Mouse (Mus musculus): ENCODE results near the gene Pde2a.

Pde2a gene

DNA sequence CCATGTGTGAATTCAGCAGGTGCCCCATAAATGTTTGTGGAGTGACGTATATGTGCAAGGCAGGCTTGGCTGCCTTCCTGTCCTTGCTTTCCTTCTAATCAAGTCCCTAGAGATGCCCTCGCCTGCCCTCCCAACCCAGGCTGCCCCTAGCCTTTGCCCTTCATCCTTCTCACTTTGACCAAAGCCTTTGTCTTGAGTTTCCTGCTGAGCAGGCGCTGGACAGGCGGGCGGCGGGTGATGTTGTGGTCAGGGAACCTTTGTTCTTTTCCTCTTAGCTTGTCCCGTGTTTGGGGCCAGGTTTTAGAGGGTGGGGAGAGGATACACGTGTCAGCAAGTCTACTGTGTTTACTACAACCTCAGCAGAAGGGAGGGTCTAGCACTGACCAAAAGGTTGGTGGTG, 32.2 kb downstream of the Pde2a start:
- no peak for DNase-seq (ENCODE audit: low spot score)

DNA sequence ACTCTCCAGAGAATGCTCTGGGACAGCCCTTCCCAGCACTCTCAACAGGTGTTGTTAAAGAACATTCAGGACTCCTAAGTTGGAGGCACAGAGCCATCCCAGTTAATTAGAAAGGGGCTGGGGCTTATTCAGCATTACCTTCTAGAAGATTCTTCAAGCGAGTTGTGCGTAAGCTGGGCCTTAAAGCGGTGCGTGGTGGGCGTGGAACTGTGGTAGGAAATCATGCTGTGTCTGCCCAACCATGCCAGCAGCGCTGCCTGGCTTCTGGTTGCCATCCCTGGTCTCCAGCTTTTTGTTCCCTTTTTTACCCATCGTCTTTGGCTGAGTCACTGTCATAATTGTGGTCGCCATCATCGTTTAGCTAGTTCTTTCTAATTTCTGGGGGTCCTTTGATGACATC, 33.0 kb downstream of the Pde2a start:
- DNase-seq (ENCODE audit: low spot score), result no peak

DNA sequence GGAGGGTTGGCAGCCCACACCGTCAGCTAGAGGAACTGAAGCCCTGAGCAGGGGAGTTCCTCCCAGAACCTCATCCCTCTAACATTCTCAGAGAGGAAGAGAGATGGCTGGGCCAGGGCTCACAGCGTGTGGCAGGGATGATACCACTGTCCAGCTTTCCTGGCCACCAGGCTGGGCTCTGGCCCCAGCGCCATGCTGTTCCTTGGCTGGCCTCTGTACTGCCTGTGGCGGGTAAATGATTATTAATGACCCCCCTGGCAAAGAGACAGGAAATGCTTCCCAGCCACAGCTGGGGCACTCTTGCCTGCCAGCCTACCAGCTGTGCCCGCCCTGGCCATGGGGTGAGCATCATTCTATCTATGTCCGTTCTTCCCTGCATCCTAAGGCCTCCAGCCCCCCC, 33.6 kb downstream of the Pde2a start:
- DNase-seq (ENCODE audit: low spot score), result no peak

DNA sequence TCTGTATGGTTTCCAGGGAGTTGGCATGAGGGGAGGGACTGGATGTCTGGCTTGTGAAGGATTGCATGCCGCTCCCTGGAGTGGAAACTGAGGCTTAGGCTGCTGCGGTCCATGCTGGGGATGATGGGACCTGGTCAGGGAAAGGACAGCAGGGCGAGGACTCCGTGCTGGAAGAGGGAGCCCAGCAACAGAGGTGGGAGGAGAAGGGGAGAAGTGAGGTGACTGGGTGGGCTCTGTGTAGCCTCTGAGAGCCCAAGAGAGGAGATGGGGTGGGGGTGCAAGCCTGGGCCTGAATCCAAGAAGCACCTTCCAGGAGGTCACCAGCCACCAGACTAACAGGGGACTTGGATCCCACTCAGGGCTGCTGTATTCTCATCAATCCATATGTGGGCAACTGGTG, 34.8 kb downstream of the Pde2a start:
- DNase-seq (ENCODE audit: low spot score), result no peak

DNA sequence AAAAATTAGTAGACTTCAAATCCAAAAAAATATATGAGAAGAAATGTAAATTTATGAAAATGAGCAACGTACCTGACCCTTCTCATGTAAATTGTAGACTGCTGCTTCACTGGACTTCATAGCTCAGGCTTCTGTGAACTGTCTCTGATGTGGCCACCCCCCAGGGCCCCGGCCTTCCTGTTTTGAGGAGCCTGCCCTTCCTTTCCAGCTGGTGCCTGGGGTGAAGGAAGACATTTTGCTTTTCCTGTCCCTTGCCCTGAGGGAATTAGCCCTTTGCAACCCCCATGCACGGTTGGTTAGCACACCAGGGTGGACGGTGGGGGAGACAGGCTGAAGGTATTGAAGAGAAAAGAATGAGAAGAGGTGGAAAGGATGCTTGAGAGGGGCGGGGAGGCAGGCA, 35.3 kb downstream of the Pde2a start:
- DNase-seq (ENCODE audit: low spot score), result no peak

DNA sequence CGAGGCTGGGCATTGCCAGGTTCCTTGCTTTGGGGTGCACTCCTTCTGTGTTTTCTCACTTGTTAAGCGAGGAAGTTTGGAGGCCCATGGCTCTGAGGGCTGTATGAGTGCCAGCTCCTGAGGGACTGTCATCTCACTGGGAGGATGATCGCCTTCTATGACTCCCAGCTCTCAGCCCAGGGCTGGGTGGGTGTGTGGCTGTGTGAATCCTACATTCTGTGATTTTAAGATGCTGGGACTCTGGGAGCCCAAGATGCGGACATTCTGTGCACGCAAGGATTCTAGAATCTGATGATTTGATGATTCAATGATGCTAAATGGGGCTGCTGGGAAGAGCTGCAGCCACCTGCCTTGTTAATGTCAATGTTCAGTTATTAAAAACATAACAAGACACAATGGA, 35.8 kb downstream of the Pde2a start:
- no peak for DNase-seq (ENCODE audit: low spot score)

DNA sequence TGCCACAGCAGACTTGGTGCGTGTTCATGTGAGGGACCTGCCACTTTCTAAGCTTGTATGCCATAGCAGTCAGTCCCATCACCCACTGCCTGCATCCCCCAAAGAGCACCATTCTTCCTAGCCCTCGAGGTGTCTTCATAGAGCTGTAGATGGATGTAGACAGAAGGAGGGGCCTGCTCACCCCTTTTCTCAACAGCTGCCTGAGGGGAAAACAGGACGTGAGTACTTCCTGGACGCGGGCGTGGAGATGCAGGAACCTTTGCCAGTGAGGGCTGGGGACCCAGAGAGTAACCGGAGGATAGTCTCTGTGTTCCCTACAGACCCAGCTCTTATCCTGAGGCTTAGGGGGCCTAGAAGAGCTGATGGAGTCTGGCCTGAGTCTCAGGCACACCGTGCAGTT, 36.3 kb downstream of the Pde2a start:
- no peak for DNase-seq (ENCODE audit: low spot score)

DNA sequence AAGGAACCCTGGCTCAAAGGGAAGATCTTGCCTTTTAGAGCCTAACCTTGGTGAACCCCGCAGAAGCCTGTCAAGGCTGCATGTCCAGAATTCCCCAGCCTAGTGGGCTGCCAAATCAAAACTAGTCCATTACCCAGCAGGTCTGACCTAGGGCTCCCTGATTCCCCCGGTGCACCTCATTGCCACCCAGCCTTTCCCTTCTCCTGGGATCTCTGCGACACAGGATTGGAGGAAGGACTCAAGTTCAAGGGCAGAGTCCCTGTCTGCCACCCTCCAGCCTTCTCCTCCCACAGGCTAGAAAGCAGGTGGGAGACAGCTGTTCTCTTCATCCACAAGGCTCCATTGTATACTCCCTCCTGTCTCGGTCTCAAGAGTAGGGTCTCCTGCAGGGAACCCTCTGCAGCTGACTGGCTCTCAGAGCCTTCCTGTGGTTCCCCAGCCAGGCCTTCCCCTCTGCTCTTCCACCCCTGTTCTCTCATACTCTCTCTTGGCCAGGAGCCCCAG, 36.8 kb downstream of the Pde2a start:
- DNase-seq (ENCODE audit: low spot score), result no peak

DNA sequence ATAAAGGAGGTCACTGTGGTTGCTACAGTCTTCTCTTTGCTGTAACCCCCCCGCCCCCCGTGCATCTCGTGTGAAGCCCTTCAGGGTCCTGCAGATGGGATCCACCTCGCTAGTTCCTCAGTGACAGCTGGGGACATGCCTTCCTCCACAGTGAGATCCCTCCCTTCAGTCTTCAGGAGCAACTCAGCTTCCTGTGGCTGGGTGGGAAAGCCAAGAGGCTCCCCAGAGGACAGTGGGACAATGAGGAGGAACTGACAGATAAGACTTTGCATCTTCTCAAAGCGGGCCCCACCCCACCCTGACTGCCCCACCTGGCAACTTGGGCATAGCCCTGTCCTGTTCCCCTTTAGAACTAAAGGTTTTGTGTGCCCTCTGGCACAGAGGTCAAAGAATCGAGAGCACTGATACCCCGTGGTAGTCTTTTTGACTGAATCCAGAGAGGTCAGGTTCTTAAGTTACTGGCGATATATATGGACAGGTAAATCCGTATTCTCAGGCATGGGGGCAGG, 37.9 kb downstream of the Pde2a start:
- no peak for DNase-seq (ENCODE audit: low spot score)

DNA sequence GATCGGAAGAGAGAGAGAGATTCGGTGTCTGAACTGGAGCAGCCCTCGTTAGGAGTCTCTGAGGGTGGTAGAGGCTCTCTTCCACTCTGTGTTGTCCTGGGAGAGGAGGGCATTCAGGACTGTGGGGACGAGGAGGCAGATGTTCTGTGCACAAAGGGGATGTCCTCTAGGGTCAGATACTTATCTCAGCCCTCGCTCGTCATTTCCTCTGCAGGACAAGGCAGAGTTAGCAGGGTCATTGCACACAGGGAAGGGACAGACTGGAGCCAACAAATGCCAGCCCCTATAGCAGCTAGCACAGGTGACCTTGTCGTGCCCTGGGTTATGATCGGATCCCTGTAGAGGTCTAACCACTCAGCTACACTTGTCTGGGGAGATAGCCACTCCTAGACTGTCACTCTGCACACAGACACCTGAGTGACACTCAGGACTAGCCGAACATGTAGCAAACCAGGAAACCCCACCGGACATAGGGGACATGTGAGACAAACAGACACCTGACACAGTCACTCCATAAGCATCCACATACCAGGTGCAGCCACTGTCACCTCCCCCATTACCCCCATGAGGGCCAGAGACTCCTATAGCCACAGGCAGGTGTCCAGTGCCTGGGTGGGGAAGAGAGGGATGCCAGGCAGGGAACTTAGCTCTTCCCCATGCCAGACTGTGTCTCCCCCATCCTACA, 38.6 kb downstream of the Pde2a start:
- no peak for DNase-seq (ENCODE audit: low spot score)

DNA sequence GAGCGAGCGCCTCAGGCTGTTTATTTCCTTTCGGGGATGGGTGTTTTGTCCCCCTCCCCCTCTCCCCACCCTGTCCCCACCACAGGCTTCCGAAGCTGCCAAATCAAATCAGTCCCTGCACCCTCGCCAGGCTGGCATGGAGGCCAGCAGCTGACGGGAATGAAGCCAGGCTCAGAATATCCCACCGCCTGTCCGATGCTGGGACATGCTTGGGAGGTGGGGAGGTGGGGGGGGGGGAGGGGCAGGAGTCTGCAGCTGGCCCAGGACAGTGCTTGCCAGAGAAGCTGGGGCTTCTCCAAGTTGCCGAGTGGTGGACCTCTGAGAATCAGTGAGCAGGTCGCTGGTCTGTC, 39.1 kb downstream of the Pde2a start:
- DNase-seq (ENCODE audit: low spot score), result no peak

DNA sequence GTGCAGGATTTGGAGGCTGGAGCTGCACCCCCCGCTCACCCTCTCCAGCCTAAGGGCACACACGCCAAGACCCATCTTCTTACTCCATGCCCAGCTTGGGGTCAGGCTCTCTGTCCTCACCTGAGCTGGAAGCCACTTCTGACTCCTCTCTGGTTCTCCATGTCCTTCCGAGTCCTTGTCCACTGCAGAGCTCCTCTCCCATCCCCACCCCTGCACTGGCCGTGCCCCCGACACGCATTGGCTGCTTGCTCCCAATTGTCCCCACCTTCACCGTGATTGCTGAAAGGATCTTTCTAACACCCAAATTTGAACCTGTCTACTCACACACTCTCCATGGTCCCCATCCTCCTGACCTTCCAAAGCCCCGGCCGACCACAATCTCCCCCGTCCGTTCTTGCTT, 40.1 kb downstream of the Pde2a start:
- no peak for DNase-seq (ENCODE audit: low spot score)

DNA sequence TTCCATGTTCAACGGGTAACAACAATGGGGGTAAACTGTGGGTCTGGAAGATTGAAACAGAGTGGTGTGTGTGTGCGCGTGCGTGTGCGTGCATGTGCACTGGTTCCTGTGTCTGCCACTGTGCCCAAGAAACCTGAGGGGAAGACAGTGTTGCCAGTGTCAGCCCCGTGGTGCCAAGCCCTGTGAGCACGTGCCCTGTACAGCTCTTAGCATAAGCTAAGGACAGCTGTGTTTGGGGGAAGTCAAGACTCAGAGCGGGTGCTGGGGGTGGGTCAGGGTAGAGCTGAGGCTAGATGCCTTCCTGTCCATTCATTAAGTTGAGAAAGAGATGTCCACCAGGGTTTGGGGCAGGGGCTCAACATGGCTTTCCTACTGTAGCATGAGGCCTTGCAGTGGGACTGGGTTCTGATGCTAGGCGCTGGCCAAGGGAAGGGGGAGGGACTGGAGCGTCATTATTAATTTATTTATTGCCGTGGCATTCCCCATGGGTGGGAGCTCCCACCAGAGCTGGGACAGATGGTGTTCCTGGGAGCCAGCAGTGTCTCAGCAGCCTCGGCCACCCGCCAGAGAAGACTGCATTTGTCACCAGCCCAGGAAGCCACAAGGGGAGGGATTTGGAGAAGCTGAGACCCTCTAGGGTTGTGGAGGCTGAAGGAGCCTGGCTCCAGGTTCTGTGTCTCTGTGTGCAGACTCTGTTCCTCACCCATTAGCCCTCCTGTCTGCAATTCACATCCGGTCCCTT, 41.0 kb downstream of the Pde2a start:
- no peak for DNase-seq (ENCODE audit: low spot score)

DNA sequence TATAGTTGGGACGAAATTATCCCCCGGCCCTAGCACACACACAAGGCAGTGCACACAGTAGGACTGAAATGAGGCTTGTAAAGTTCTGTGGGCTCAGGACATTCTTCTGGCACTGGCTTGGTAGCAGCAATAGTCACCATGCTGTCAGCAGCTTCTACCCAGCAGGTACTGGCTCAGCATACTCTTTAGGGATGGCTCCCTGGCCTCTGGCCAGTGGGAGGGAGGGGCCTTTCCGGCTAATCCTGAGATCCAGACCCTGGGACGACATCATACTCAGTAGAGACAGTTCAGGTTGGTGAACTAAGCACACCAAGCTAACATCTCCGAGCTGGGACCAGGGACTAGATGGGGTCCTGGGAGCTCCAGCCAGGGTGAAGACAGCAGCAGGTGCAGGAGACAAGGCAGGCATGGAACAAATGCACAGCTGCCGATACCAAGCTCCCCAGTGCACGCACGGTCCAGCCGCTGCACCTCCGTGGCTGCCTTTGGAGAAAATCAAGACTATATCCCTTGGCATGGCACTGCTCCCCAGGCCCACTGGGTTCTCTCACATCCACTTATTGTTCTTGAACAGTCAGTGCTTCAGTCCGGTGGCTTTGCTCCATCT, 42.3 kb downstream of the Pde2a start:
- no peak for DNase-seq (ENCODE audit: low spot score)

DNA sequence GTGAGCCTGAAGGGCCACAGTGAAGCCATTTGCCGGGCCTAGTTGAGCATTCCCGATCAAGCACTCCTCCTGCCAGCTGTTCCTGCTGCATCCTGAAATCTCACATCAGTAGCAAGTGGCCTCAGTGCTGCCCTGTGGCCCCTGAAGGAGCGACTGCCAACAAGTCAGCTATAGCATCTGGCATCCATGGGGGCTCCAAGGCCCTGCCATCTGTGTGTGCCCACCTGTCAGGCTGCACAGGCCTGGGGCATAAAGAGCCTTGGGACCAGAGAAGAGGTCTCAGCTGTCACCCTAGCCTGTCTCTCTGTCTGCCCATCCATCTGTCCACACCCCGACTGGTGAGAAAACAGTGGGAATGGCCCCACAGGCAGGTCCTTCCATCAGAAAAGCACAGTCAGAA, 43.4 kb downstream of the Pde2a start:
- DNase-seq (ENCODE audit: low spot score), result no peak

DNA sequence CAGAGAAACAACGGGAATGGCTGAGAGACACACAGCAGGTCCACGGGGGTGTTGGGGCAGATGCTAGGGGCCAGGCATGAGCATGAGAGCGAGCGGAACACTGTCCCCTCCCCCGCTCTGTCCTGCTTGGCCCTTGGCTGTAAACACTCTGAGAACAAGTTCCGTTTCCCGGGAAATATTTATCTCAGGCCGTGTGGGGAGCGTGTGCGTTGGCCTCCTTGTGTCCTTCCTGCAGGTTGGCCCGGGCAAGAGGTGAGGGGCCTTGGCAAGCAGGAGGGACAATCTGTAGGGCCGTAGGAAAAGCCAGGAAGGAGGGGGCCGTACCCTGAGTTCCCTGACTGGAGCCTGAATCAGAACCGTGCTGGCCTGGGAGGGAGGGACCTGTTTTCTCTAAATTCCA, 43.9 kb downstream of the Pde2a start:
- peak; percentile 49 for DNase-seq (ENCODE audit: low spot score)

DNA sequence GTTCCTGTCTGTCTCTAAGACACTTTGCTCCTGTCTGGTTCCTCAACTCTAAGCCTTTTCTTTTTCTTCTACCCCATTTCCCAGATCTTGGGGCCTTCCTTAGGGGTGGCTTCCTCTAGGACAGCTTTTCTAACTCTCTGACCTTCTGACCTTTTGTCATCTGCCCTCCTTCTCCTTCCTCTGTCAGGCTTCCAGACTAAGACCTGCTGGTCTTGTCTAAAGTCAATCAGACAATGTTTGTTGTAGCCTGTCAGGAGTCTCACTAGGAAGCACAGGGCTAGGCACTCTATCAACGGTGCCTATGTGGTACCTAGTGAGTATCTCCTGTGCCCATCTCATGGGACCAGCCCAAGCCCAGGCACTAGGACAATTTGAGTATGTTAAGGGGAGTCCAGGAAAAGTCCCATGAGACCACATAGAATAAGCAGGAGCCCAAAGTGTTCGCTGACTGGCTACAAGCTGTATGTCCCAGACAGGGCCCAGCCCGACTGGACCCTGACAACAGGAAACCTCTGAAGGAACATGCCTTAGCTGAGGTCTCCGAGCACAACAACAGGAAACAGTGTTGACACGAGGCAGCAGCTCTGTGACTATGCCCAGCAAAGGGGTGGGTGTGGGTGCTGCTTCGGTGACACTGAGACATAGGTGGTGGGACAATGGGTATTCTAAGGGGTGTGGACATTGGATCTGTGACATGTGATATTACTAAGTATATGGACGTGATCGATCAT, 44.5 kb downstream of the Pde2a start:
- DNase-seq (ENCODE audit: low spot score), result no peak

DNA sequence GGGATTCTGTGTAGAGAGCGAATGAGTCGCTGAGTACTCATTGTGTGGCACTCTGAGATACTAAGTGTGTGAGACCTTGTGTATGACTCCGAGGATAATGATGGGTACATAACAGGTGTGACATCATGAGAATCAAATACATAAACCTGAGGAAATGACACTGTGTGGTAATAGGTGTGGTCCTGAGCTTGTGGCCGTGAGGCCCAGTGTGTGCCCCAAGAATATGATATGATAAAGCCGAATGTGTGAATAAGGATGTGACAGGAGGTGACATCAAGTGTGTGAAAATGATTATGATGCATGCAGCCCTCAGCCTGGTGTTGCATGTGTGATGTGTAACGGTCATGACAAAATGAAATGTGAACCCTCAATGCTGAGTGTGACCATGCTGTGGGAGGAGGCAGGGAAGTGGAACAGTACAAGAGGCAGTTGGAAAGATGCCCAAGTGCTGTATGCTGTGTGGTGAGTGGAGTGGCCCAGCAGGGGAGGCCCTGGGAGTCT, 45.1 kb downstream of the Pde2a start:
- no peak for DNase-seq (ENCODE audit: low spot score)

DNA sequence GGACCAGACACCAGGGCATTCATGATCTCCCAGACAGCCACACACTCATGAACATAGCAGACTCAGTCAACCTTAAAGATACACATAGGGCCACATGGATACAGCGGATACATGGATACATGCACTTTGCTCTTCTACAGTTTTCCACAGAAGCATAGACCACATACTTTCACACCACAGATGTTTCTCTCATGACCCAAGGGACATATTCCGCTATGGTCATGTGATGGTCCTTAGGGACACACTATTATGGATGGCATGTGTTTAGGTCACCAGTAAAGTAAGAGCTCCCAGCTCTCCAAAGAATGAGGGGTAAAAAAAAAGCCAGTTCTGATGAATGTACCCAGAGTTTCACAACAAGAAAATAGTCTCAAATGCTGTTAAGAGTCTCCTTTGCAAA, 49.9 kb downstream of the Pde2a start:
- DNase-seq (ENCODE audit: low spot score), result no peak

DNA sequence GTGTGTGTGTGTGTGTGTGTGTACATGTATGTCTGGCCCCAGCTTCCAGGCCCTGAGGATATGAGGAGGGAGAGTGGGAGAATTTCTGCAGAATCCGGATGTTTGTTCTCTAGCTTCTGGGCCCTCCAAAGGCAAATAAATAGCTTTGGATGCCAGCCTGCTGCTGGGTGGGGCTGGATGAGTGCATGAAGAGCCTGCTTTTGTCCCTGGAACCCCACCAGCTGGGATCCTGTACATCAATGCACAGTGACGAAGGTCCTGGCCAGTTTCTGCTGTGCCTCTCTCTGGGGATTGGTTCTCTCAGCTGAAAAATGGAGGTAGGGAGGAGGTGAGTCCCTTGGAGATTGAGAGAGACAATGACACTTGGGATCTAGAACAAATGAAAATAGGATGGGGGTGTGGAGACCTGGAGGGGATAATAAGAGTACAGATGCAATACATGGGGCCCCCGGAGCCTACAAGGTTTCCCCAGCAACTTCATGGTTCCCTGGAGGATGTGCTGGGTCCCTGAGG, 50.5 kb downstream of the Pde2a start:
- DNase-seq (ENCODE audit: low spot score), result no peak

DNA sequence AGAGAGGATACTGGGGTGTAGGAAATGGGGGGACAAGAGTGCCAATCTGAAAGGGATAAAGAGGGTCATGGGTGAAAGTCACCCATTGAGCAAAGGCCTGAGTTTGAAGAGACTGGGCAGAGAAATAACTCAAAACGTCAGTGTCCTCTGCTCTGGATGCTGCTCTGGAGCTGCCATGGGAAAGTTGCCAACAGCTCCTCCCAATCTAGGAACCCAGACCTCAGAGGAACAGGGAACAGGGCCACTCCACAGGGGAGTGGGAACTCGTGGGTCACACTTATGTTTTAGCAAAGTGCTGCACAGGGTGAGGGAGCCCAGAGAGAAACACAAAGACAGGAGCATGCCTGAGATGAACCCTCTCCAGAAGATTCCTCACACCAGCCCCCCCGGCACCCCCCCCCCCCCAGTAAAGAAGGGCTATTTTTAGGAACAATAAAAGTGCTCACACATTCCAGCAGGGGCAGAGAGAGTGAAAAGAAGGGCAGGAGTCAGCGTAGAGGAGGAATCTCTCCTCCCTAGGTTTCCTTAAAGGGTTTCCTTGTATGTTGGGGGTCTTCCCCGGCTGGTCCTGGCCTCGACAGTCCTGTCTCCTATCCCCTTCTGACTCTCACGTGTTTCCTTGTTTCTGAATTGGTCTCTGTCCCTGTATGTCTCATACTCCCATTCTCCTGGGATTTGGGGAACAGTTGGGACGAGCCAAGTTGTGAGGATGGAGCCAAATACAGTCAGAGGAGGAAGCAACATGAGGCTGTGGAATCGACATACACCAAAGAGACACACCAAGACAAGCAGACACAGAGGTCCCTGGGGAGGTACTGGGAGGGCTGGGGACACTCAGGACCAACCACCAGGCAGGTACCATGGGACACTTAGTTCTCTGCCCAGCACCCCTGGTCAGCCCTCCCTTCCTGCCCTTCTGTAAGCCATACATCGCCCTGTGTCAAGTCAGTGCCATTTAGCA, 51.4 kb downstream of the Pde2a start:
- DNase-seq (ENCODE audit: low spot score), result peak; percentile 41

Data from urinary bladder, postnatal 14 days (tissue).